Mouse (Mus musculus): Measurements from ENCODE around the gene Lsm12.

Lsm12 gene

GRCm38 (mm10) chr11:102184646-102185495, at the start of gene Lsm12:
Gene Lsm12 (minus strand): TSS chr11:102185296.
- DNase-seq (ENCODE audit: low read depth, low spot score): peak; percentile 92

GRCm38 (mm10) chr11:102230006-102230741, 45.1 kb upstream of the Lsm12 start, which contains the start of gene Hdac5:
Gene Hdac5 (minus strand): TSS chr11:102230166.
- DNase-seq (ENCODE audit: low read depth, low spot score): peak; percentile 99

DNA sequence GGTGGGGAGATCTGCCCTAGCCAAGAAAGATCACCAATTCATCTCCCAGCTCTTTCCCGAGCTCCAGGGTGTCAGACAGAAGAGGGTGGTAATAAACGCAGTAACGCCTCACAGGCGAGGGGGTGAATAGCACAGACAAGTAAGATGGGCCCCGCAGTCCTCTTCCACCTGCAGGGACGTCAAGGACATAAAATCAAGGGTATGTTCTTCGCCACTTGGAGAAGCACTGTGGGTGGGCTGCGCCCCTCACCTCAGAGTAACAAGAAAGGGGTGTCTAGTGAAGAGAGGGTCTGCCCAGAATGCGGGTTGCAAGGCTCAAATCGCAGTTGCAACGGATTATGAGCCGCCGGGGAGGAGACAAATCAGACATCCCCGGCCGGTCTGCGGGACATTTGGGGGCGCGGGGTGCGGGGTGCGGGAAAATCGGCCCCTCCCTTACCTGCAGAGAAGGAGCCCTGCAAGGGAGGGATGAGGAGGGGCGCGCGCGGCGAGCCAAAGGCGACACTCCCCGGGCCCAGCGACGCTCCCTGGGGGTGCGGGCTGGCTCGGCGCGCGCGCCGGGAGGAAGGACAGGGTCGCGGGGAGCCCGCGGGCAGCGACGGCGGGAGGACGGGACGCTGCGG, 44.3 kb upstream of the Lsm12 start:
- peak; percentile 30 for DNase-seq (ENCODE audit: low read depth, low spot score)

DNA sequence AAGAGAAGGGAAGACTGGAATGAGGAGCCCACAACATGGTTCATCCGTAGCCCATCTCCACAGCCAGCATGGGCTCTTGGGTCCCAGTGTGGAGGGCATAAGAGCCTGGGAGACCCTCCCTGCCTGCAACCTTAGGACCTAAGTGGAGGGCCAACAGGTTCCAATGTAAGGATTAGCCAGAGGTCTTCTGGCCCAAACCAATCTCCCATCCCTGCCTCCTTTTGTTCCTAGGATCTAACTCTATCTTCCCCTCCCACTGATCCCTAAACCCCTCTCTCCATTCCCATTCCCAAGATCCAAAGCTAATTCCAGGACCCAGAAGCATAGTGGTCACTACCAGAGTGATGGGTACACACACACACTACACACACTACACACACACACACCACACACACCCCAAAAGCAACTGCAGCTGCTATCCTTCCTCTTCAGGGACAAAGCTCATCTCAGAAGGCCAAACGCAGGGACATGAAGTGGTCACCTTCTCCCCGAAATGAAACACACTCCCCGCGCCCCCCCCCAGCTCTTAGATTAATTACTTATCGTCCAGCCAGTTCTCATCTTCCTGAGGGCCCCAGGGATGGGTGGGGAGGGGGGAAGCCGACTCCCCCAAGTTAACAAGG, 43.7 kb upstream of the Lsm12 start:
- no peak for DNase-seq (ENCODE audit: low read depth, low spot score)

GRCm38 (mm10) chr11:102228191-102228545, 43.1 kb upstream of the Lsm12 start:
- no peak for DNase-seq (ENCODE audit: low read depth, low spot score)

GRCm38 (mm10) chr11:102227270-102228190, 42.4 kb upstream of the Lsm12 start:
- DNase-seq (ENCODE audit: low read depth, low spot score): no peak

DNA sequence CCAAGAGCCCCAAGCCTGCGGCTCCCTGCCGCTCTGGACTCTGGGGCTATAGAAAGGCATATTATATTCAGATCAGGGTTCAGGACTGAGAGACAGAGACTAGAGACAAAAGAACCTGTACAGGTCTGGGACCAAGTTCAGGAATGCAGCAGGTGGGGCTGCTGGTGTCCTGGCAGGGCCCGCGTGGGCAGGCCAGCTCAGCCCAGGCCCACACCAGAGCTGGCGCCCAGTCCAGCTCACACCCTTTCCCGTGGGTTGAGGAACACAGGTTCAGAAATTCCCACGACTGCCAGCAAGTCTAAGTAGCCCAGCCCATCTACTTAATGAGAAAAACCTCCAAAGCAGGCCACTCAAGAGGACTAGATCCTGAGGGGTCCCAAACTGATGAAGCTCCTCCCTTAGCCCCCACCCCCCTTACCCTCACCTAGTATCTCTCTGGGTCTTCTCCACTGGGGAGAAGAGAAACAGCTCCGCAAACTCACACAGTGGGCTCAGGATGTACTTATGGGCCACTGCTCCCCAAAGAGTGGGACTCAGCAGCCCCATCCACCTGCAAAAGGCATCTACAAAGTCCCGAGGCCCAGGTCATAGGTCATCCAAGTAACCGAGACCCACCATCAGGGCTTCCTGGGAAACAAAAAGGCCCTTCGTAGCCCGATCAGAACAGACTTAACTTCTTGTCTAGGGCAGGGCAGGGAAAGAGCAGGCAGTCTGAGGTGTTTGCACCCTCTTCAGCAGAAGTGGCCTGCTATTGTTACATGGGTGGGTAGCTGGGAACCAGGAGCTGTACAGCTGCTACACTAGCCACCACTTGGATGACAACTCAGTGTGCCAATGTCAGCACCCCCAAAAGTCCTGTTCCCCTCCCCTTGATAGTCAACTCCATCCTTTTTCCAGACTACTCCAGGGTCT, 41.2 kb upstream of the Lsm12 start:
- DNase-seq (ENCODE audit: low read depth, low spot score): no peak

- DNase-seq (ENCODE audit: low read depth, low spot score): no peak
Measured at GRCm38 (mm10) chr11:102225221-102225620, 40.1 kb upstream of the Lsm12 start.

DNA sequence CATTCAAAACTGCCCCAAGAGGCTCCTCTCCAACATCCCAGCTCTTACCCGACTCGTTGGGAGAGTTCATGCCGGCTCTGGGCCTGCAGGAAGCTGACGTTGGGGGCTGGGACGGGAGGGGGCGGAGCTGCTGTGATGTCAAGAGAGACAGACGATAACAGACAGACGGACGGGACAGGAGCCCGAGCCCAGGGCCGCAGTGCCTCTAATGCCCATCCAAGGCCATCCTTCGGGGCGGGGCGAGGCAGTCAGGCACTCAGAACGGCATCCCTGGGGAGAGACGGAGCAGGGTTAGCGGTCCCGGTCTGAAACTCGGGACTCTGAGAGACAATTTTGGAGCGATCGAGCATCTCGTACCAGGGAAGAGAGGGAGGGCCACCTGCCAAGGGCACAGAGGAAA, 39.6 kb upstream of the Lsm12 start:
- DNase-seq (ENCODE audit: low read depth, low spot score): peak; percentile 50

GRCm38 (mm10) chr11:102223166-102223565, 38.1 kb upstream of the Lsm12 start:
- DNase-seq (ENCODE audit: low read depth, low spot score): peak; percentile 57

- no peak for DNase-seq (ENCODE audit: low read depth, low spot score)
Measured at GRCm38 (mm10) chr11:102221954-102222351, 36.9 kb upstream of the Lsm12 start.

DNA sequence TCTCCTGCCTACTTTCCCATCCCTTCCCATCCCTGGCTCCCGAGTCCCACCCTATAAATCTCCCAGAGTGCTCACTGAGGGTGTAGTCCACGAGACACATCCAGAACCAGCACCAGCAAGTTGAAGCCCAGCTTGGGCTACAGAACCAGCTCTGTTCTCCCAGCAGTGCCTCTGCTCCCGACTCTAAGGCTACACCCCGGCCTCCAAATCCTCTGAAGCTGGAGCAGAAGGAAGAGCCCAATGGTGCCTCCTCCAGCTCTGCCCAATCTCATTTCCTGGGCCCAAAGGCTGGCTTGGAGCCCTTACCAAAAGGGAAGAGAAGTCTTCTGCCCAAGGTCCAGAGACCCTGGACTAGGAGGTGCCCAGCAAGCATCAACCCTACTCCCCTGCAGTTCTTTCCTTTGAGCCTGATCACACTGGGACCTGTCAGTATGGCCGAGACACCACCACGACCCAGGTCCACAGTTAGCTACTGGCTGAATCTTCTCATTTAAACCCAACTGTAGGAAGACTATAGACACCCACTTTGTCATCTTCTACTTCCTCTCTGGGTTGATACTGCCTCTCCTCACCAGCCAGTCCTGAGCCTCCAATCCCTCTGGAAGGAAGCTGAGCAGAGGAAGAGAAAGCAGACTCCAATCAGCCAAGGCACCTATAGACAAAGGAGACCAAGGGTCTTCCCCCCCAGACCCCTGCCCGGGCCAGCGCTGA, 36.3 kb upstream of the Lsm12 start:
- no peak for DNase-seq (ENCODE audit: low read depth, low spot score)

GRCm38 (mm10) chr11:102220451-102220850, 35.4 kb upstream of the Lsm12 start:
- DNase-seq (ENCODE audit: low read depth, low spot score): no peak

DNA sequence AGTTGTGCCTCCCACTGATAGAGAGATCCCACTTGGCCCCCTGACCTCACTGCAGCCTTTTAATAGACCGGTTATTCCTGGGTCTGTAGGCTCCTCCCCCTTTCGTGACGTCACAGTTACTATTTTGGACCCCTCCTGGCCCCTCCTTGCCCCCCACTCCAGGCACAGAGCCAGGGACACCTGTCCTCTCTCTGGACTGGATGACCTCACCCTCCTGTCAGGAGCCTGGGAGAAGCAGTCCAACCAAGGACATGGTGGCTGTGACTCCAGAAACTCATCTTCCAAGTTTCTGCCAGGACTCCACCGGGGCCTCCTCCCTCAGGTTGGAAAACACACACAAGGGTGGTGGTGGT, 34.9 kb upstream of the Lsm12 start:
- DNase-seq (ENCODE audit: low read depth, low spot score): no peak

GRCm38 (mm10) chr11:102219247-102219993, 34.3 kb upstream of the Lsm12 start:
- DNase-seq (ENCODE audit: low read depth, low spot score): no peak

- DNase-seq (ENCODE audit: low read depth, low spot score): peak; percentile 61
Measured at GRCm38 (mm10) chr11:102218783-102219182, 33.7 kb upstream of the Lsm12 start.

DNA sequence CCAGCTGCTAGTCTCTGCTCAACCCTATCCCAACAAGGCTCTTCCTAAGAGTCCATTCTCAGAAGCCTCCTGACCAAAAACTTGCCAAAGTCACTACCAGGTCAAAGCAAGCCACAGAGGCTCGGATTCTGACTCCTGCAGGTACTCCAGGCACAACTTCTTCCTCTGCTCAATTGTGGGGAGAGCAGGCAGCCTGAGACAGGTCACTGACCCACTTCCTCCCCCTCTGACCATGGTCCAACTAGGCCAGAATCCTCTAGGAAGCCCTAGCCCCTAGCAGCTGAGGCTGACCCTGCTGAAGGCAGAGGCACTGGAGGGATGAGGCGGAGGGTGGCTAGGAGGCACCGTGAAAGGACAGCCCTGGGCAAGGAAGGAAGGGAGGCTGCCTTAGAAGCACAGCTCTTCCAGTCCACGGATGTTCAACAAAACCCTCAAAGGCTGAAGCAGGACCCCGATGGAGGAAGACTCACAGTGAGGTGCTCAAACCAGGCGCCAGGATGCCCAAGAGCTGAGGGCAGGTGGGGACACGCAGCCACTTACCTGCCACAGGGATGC, 32.9 kb upstream of the Lsm12 start:
- DNase-seq (ENCODE audit: low read depth, low spot score): no peak

- no peak for DNase-seq (ENCODE audit: low read depth, low spot score)
Measured at GRCm38 (mm10) chr11:102217396-102217795, 32.3 kb upstream of the Lsm12 start.
